Mouse (Mus musculus): ENCODE results near the gene Trp53tg5.

GRCm38 (mm10) chr2:164428451-164428850 is 45.1 kb downstream of the Trp53tg5 start:
- TF ChIP-seq POLR2A (IDR thresholded peaks at IDR 0.05; ENCODE audit: borderline replicate concordance, extremely low read depth, low read depth, low read length), result no peak
- no peak for TF ChIP-seq CTCF (IDR thresholded peaks at IDR 0.05; ENCODE audit: insufficient read depth, low read length)
